8 mouse cellular contexts compared by ENCODE assay signal in the genomic region with DNA sequence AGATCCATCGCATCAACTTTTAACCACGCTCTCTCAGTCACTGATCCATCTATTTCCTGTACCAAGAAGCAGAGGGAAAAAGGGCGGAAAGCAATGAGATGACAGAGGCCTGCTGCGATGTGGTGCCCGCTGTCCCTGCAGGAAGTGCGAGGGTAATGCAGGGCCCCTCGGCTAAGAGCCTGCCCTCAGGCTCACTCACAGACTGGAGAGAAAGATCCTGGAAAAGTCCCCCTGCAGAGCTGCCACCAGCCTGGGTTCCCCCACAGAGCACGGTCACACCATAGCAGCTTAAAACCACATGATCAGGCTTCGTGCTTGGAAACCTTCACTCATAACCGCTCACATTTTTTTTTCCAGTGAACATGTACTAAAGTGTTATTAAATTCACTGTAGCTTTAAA. TPM values are rescaled to one million over a fixed set of nuclear protein-coding genes. Genes with fewer than 3 reads are reported as not detected.
A peak's percentile ranks its signal among the peaks of the same experiment; 100 is the strongest.
DNase-seq lines count a peak whose midpoint lies in the region; ATAC-seq and TF ChIP-seq lines count a peak whose summit lies in the region.

No protein-coding gene starts in this region.

- peaks cover 21% of the 10 kb centered on the region for H3K36me3 ChIP-seq in heart, embryonic 14.5 days (ENCODE audit: control insufficient read depth, insufficient read depth, low read length)

- TF ChIP-seq POLR2A in brain, embryonic 14.5 days (IDR thresholded peaks at IDR 0.05; ENCODE audit: borderline replicate concordance, extremely low read depth, insufficient read depth, insufficient read length, poor library complexity, severe bottlenecking) = no peak

- peak; percentile 45; the same call in 1 of the 2 replicates for TF ChIP-seq CTCF in brain, embryonic 14.5 days (IDR thresholded peaks at IDR 0.05; ENCODE audit: borderline replicate concordance, extremely low read depth, insufficient read depth, insufficient read length)

- peak overlapping the region; percentile 36 to 74 for H3K27ac ChIP-seq in heart, embryonic 14.5 days (replicated peaks in 1 of 2; ENCODE audit: control insufficient read depth in 1 of 2, insufficient read depth in 1 of 2, low read depth in 2 of 2, low read length in 2 of 2)

- H3K4me2 ChIP-seq in heart, embryonic 14.5 days (ENCODE audit: low read length) = peak overlapping the region; percentile 48

- no peak overlapping the region for H3K4me3 ChIP-seq in heart, embryonic 14.5 days (ENCODE audit: control insufficient read depth in 1 of 2, insufficient read depth in 1 of 2, low read depth in 1 of 2, low read length in 2 of 2)

- H3K4me1 ChIP-seq in heart, embryonic 14.5 days (ENCODE audit: control insufficient read depth in 2 of 2, insufficient read depth in 2 of 2, low read length in 2 of 2) = peaks cover 13 to 16% of the 10 kb centered on the region in 2 experiments

- DNase-seq in heart, adult 11 months = no peak
- peak; percentile 33 for DNase-seq in brain, embryonic 14.5 days (ENCODE audit: low read depth)
- peak; percentile 28 for DNase-seq in heart, postnatal 4 days
- DNase-seq in mesoderm, embryonic 11.5 days (ENCODE audit: low read depth, low spot score) = peak; percentile 50
- DNase-seq in layer of hippocampus, adult 9-10 months (ENCODE audit: low spot score) = no peak
- DNase-seq in adrenal gland, adult 18-20 months (ENCODE audit: low spot score in 2 of 2) = no peak
- DNase-seq in thymus, postnatal 25 days = no peak

- ATAC-seq in heart, embryonic 14.5 days (ENCODE audit: insufficient number of reproducible peaks, insufficient read depth, low FRiP score, low read depth) = no peak

- no peaks in the 10 kb centered on the region for H3K27me3 ChIP-seq in heart, embryonic 14.5 days (ENCODE audit: control insufficient read depth, insufficient read depth, low read length)

- peak overlapping the region; percentile 46 for H3K9ac ChIP-seq in heart, embryonic 14.5 days (ENCODE audit: low read length)

- no peaks in the 10 kb centered on the region for H3K9me3 ChIP-seq in heart, embryonic 14.5 days (ENCODE audit: control insufficient read depth, low read length)

- WGBS in heart, embryonic 14.5 days = 12% methylated on average over 10 of the region's 10 CpGs

RNA-seq across cellular contexts. Expression of a gene that starts 25.7 kb away (rescaled TPM):
- 56.1 and 56.4 TPM in 2 replicates for polyA plus RNA-seq in heart, embryonic 14.5 days (2014; fragmentation: Nextera tagmentation; extraction: Ambion mirVana)
- polyA plus RNA-seq in brain, embryonic 14.5 days (2012; rRNA removed) = 39.7 and 42.9 TPM in 2 replicates
- 10 to 100 TPM; 48.1 to 48.8 TPM for total RNA-seq in heart, postnatal 4 days (2021)
- total RNA-seq in adrenal gland, adult 18-20 months (2021) = 100 to 1,000 TPM; 126 to 138 TPM

Comparison
In these comparisons a context has a peak if more than half of its experiments do, and no peak if none do; other contexts are left out.
1. DNase-seq: peak in brain, embryonic 14.5 days (single experiment), heart, postnatal 4 days (single experiment) and mesoderm, embryonic 11.5 days (single experiment); none in heart, adult 11 months (single experiment), layer of hippocampus, adult 9-10 months (single experiment), adrenal gland, adult 18-20 months (0 of 2) and thymus, postnatal 25 days (single experiment).